Mouse (Mus musculus) ES-E14 (cell line): ENCODE measurements around the gene Arhgef28. TPM values are rescaled to one million over a fixed set of nuclear protein-coding genes. Genes with fewer than 3 reads are reported as not detected.

Experiments used
- DNase-seq: peaks from one replicate; pipeline ENCODE4 v3.0.0-alpha.2; 2013; ENCODE audit warnings: low read depth, low spot score
- H3K27ac ChIP-seq: 2 replicates; pipeline ENCODE4 v1.5.1; 2012; ENCODE audit warnings: low read depth, mild to moderate bottlenecking, low read length, moderate library complexity, mixed read lengths; ENCODE audit not compliant: poor library complexity, insufficient read depth, severe bottlenecking
- H3K36me3 ChIP-seq: 2 replicates; pipeline ENCODE4 v1.6.1; 2012; ENCODE audit warnings: mild to moderate bottlenecking, low read length, moderate library complexity, mixed read lengths; ENCODE audit not compliant: control insufficient read depth, poor library complexity, insufficient read depth, severe bottlenecking
- H3K4me1 ChIP-seq, 2 experiments: fragments of 150-350 bp in 1 of 2; sonication (generic) in 1 of 2; 2 replicates each; pipeline ENCODE4 v1.6.1; 2012; ENCODE audit warnings: low read length in 2 of 2, mild to moderate bottlenecking in 1 of 2, mixed read lengths in 1 of 2; ENCODE audit not compliant: control insufficient read depth in 2 of 2, insufficient read depth in 2 of 2, poor library complexity in 1 of 2
- H3K4me3 ChIP-seq, 2 experiments: fragments of 150-350 bp in 1 of 2; sonication (generic) in 1 of 2; 2 replicates each; pipeline ENCODE4 v1.5.1; 2012; ENCODE audit warnings: low read length in 2 of 2, low read depth in 1 of 2, mild to moderate bottlenecking in 1 of 2, mixed read lengths in 1 of 2; ENCODE audit not compliant: insufficient read depth in 1 of 2, poor library complexity in 1 of 2, severe bottlenecking in 1 of 2
- H3K9ac ChIP-seq: 2 replicates; pipeline ENCODE4 v1.6.1; 2012; ENCODE audit warnings: low read depth, mild to moderate bottlenecking, low read length, mixed read lengths; ENCODE audit not compliant: poor library complexity, insufficient read depth, severe bottlenecking
- H3K9me3 ChIP-seq: fragments of 150-350 bp; sonication (generic); 2 replicates; pipeline ENCODE4 v1.6.1; 2012; ENCODE audit warnings: low read depth, mild to moderate bottlenecking, low read length; ENCODE audit not compliant: control insufficient read depth, insufficient read depth
- CHD2 ChIP-seq: IDR thresholded peaks from 2 replicates; pipeline ENCODE4 v1.6.1; 2014; ENCODE audit warnings: mild to moderate bottlenecking, low read depth, low read length, inconsistent platforms
- HCFC1 ChIP-seq: IDR thresholded peaks from 2 replicates; pipeline ENCODE4 v1.6.1; 2012; ENCODE audit warnings: low read length, inconsistent platforms, borderline replicate concordance; ENCODE audit not compliant: insufficient read depth
- MAFK ChIP-seq: IDR thresholded peaks from 2 replicates; pipeline ENCODE4 v1.6.1; 2014; ENCODE audit warnings: mild to moderate bottlenecking, low read depth, low read length, inconsistent platforms; ENCODE audit not compliant: insufficient read depth
- ZC3H11A ChIP-seq: IDR thresholded peaks from 2 replicates; pipeline ENCODE4 v1.6.1; 2012; ENCODE audit warnings: low read depth, mild to moderate bottlenecking, inconsistent platforms, low read length, borderline replicate concordance
- ZNF384 ChIP-seq: IDR thresholded peaks from 2 replicates; pipeline ENCODE4 v1.6.1; 2012; ENCODE audit warnings: low read depth, low read length, inconsistent platforms
- in situ Hi-C, 2 experiments: fragments of 600-800 bp; cut with MboI; formaldehyde crosslinking; loops; one replicate each; pipeline ENCODE4 v1.15.1; 2025; ENCODE audit warnings: low sequenced_read_pairs in 2 of 2, inconsistent platforms in 1 of 2; ENCODE audit not compliant: unreplicated experiment in 2 of 2
- total RNA-seq: library from RNA; depleted of rRNA; stranded (reverse); fragments of 300-350 nt; gene quantifications from 2 replicates; pipeline ENCODE4 v1.2.3, GENCODE M21; 2012

Arhgef28 gene
- total RNA-seq, 1 experiment: 19.0 TPM

GRCm38 (mm10) chr13:97988796-97989195, 217.4 kb downstream of the Arhgef28 start:
- Histone ChIP-seq H3K36me3 (no peaks in the 10 kb centered on the region; the same call in 1 of the 2 replicates), H3K4me1 (no peaks in the 10 kb centered on the region), H3K9ac (no peak overlapping the region), H3K9me3 (no peaks in the 10 kb centered on the region), H3K4me3 (no peak overlapping the region), H3K27ac (no peak overlapping the region)
- no peak for DNase-seq
- TF ChIP-seq HCFC1: no peak
- no peak for TF ChIP-seq ZC3H11A
- no peak for TF ChIP-seq MAFK
- no peak for TF ChIP-seq ZNF384
- TF ChIP-seq CHD2: no peak
- in situ Hi-C loops: no loop called here

- Histone ChIP-seq H3K4me1 (peaks cover 0 to 3% of the 10 kb centered on the region in 2 experiments; a peak in 2 of 4 replicates), H3K9ac (no peak overlapping the region), H3K9me3 (no peaks in the 10 kb centered on the region), H3K27ac (no peak overlapping the region), H3K4me3 (no peak overlapping the region), H3K36me3 (no peaks in the 10 kb centered on the region)
- in situ Hi-C loops: no loop called here
- TF ChIP-seq ZNF384 (no peak), MAFK (no peak), ZC3H11A (no peak), HCFC1 (no peak), CHD2 (no peak)
- DNase-seq: no peak
Measured at GRCm38 (mm10) chr13:97986691-97987090, 219.5 kb downstream of the Arhgef28 start.

- H3K4me1 ChIP-seq: peaks cover 0 to 5% of the 10 kb centered on the region in 2 experiments; a peak in 3 of 4 replicates
- H3K4me3 ChIP-seq: no peak overlapping the region
- H3K9ac ChIP-seq: no peak overlapping the region
- TF ChIP-seq HCFC1 (no peak), MAFK (no peak)
- H3K9me3 ChIP-seq: no peaks in the 10 kb centered on the region
- no peak overlapping the region for H3K27ac ChIP-seq
- no peak for DNase-seq
- no peaks in the 10 kb centered on the region; the same call in 1 of the 2 replicates for H3K36me3 ChIP-seq
- in situ Hi-C loops: no loop called here
Measured at GRCm38 (mm10) chr13:97977104-97977503, 229.1 kb downstream of the Arhgef28 start.

- Histone ChIP-seq H3K9me3 (no peaks in the 10 kb centered on the region), H3K27ac (no peak overlapping the region), H3K4me3 (no peak overlapping the region), H3K9ac (no peak overlapping the region), H3K4me1 (peaks cover 0 to 2% of the 10 kb centered on the region in 2 experiments; a peak in 2 of 4 replicates), H3K36me3 (no peaks in the 10 kb centered on the region; the same call in 1 of the 2 replicates)
- TF ChIP-seq HCFC1 (no peak), ZNF384 (no peak), MAFK (no peak), CHD2 (no peak), ZC3H11A (no peak)
- DNase-seq: no peak
- in situ Hi-C loops: no loop called here
Measured at GRCm38 (mm10) chr13:97976642-97977041, 229.6 kb downstream of the Arhgef28 start.

- TF ChIP-seq HCFC1 (no peak), ZNF384 (no peak), ZC3H11A (no peak), CHD2 (no peak), MAFK (no peak)
- peaks cover 0 to 2% of the 10 kb centered on the region in 2 experiments; a peak in 1 of 4 replicates for H3K4me1 ChIP-seq
- no peaks in the 10 kb centered on the region; the same call in 1 of the 2 replicates for H3K36me3 ChIP-seq
- no peak overlapping the region for H3K9ac ChIP-seq
- in situ Hi-C loops: no loop called here
- DNase-seq: no peak
- H3K4me3 ChIP-seq: no peak overlapping the region
- no peaks in the 10 kb centered on the region for H3K9me3 ChIP-seq
- H3K27ac ChIP-seq: no peak overlapping the region
Measured at GRCm38 (mm10) chr13:97974532-97975194, 231.6 kb downstream of the Arhgef28 start.
